Mouse (Mus musculus) intestine, embryonic 14.5 days (tissue): ENCODE data around the gene Svop. TPM values are rescaled to one million over a fixed set of nuclear protein-coding genes. Genes with fewer than 3 reads are reported as not detected.
A peak's percentile ranks its signal among the peaks of the same experiment; 100 is the strongest.

Source experiments
- ATAC-seq: fragments of 200-750 bp; cut with Nextera tagmentation; replicated peaks from 2 replicates; pipeline ENCODE4 v1.8.0; 2017; ENCODE audit warnings: low read depth, moderate number of reproducible peaks, moderate TSS enrichment, moderate library complexity; ENCODE audit not compliant: low FRiP score, low TSS enrichment
- DNase-seq: peaks from one replicate; pipeline ENCODE4 v3.0.0-alpha.2; 2018; ENCODE audit warnings: low spot score
- H3K27ac ChIP-seq: fragments of 300-500 bp; sonication (generic); 2 replicates; pipeline ENCODE4 v1.5.1; 2014; ENCODE audit warnings: low read depth, mild to moderate bottlenecking, control low read depth
- H3K27me3 ChIP-seq: fragments of 300-500 bp; sonication (generic); replicated peaks from 2 replicates; pipeline ENCODE4 v1.6.1; 2014; ENCODE audit warnings: low read length, control low read depth; ENCODE audit not compliant: control insufficient read depth, insufficient read depth
- H3K36me3 ChIP-seq: fragments of 300-500 bp; sonication (generic); 2 replicates; pipeline ENCODE4 v1.6.1; 2014; ENCODE audit warnings: low read length, control low read depth; ENCODE audit not compliant: control insufficient read depth, insufficient read depth
- H3K4me1 ChIP-seq: fragments of 300-500 bp; sonication (generic); replicated peaks from 2 replicates; pipeline ENCODE4 v1.6.1; 2014; ENCODE audit warnings: low read length, control low read depth, mixed read lengths; ENCODE audit not compliant: control insufficient read depth, insufficient read depth
- H3K4me2 ChIP-seq: fragments of 300-500 bp; sonication (generic); 2 replicates; pipeline ENCODE4 v1.6.1; 2014; ENCODE audit warnings: low read length
- H3K4me3 ChIP-seq: fragments of 300-500 bp; sonication (generic); 2 replicates; pipeline ENCODE4 v1.5.1; 2014; ENCODE audit warnings: low read depth, low read length, control low read depth, mixed read lengths
- H3K9ac ChIP-seq: fragments of 300-500 bp; sonication (generic); 2 replicates; pipeline ENCODE4 v1.6.1; 2014; ENCODE audit warnings: mild to moderate bottlenecking, low read length
- H3K9me3 ChIP-seq: fragments of 300-500 bp; sonication (generic); 2 replicates; pipeline ENCODE4 v1.6.1; 2016; ENCODE audit warnings: low read length, control low read depth; ENCODE audit not compliant: control insufficient read depth
- WGBS: fragments of 180-500 bp; shearing (Covaris S2); extraction: QIAGEN DNeasy Blood & Tissue Kit; methylation state at CpG from one replicate; pipeline ENCODE4 v1.1.7; 2014; 5-methylcytosine and 5-hydroxymethylcytosine counted together
- polyA plus RNA-seq: library from polyadenylated mRNA; unstranded; fragments of >200 nt; fragmentation: Nextera tagmentation; extraction: Ambion mirVana; gene quantifications from 2 replicates; pipeline ENCODE4 v1.2.1, GENCODE M21; 2014

The Svop gene
- polyA plus RNA-seq, 1 experiment from 2014 or later: 3.1 TPM

DNA sequence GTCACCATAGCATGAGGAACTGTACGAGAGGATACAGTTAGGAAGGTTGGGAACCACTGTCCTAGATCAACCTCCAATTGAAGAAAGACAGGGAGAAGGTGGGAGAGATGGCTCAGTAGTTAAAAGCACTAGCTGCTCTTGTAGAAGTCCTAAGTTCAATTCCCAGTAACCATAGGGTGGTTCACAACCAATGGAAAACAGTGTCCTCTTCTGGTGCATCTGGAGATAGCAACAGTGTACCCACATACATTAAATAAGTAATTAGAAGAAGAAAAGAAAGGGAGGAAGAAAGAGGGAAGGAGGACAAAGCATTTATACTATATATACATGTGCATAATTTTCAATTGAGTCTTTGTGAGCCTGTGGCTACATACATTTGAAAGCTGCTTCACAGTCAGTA lies 46.2 kb downstream of the Svop start:
- Histone ChIP-seq H3K27me3 (no peaks in the 10 kb centered on the region), H3K9me3 (no peaks in the 10 kb centered on the region), H3K27ac (no peak overlapping the region), H3K4me1 (no peaks in the 10 kb centered on the region), H3K4me3 (no peak overlapping the region), H3K36me3 (no peaks in the 10 kb centered on the region), H3K9ac (no peak overlapping the region), H3K4me2 (no peak overlapping the region)
- DNase-seq (no peak), ATAC-seq (no peak)
- WGBS: 80% methylated on average over 1 of the region's 1 CpGs

GRCm38 (mm10) chr5:114043800-114044199 lies 47.6 kb downstream of the Svop start:
- no peaks in the 10 kb centered on the region for H3K27me3 ChIP-seq
- 76% methylated on average over 4 of the region's 4 CpGs for WGBS
- no peak overlapping the region for H3K4me3 ChIP-seq
- H3K9ac ChIP-seq: no peak overlapping the region
- no peak overlapping the region for H3K4me2 ChIP-seq
- no peaks in the 10 kb centered on the region for H3K36me3 ChIP-seq
- DNase-seq: no peak
- no peaks in the 10 kb centered on the region for H3K9me3 ChIP-seq
- ATAC-seq: no peak
- H3K4me1 ChIP-seq: no peaks in the 10 kb centered on the region
- H3K27ac ChIP-seq: no peak overlapping the region

- DNase-seq: peak; percentile 75
- Histone ChIP-seq H3K27ac (peak overlapping the region; percentile 71), H3K36me3 (no peaks in the 10 kb centered on the region), H3K4me3 (no peak overlapping the region), H3K9me3 (no peaks in the 10 kb centered on the region), H3K27me3 (no peaks in the 10 kb centered on the region), H3K4me2 (peak overlapping the region; percentile 35), H3K9ac (no peak overlapping the region), H3K4me1 (no peaks in the 10 kb centered on the region)
- ATAC-seq: peak; percentile 90
- 12% methylated on average over 15 of the region's 15 CpGs for WGBS
Observed at GRCm38 (mm10) chr5:114041327-114041930, 49.9 kb downstream of the Svop start.

- Histone ChIP-seq H3K27me3 (no peaks in the 10 kb centered on the region), H3K4me2 (peak overlapping the region; percentile 35; the same call in 1 of the 2 replicates), H3K9ac (no peak overlapping the region), H3K4me3 (no peak overlapping the region), H3K9me3 (no peaks in the 10 kb centered on the region), H3K36me3 (no peaks in the 10 kb centered on the region), H3K27ac (peak overlapping the region; percentile 71), H3K4me1 (no peaks in the 10 kb centered on the region)
- peak; percentile 56 for DNase-seq
- no peak for ATAC-seq
- 55% methylated on average over 1 of the region's 1 CpGs for WGBS
Observed at GRCm38 (mm10) chr5:114040911-114041310, 50.5 kb downstream of the Svop start.

DNA sequence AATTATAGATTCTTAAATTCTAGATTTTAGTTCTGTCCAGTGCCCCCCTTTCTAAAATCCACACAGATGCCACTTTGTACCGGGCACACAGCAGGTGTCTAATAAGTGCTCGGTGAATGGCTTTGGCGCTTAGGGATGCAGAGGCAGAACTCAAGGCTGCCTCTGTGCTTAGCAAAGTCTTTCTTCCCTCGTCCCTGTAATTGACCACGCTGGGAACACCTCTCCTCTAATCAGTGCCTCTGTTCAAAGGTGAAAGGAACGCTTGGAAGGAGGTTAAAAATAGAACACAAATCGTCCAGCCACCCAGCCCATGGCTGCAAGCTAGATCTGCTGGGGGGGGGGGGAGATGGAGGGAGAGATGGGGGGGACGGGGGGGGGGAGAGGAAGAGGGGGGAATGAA lies 50.9 kb downstream of the Svop start:
- Histone ChIP-seq H3K27ac (no peak overlapping the region), H3K4me3 (no peak overlapping the region), H3K27me3 (no peaks in the 10 kb centered on the region), H3K9me3 (no peaks in the 10 kb centered on the region), H3K4me2 (no peak overlapping the region), H3K9ac (no peak overlapping the region), H3K4me1 (no peaks in the 10 kb centered on the region), H3K36me3 (no peaks in the 10 kb centered on the region)
- no peak for DNase-seq
- 36% methylated on average over 7 of the region's 8 CpGs for WGBS
- ATAC-seq: no peak

DNA sequence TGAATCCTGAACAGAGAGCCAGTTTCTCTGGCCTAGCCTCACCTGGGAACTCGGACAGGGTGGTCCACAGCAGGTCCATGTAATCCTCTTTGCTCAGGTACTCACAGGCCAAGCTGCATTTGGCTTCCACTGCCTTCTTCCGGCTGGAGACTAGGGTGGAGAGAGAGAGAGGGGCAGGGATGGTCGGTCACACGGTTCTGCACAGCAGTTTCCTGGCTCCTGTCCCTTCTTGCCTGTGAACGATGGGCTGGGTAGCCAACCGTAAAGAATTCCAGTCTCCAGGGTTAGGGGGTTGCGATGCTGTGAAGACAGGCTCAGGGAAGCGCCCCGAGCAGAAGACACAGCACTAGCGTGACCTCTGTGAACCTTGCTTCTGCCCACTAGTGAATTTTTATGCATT lies 56.3 kb downstream of the Svop start:
- H3K36me3 ChIP-seq: no peaks in the 10 kb centered on the region
- no peak overlapping the region for H3K27ac ChIP-seq
- no peak overlapping the region for H3K9ac ChIP-seq
- H3K4me3 ChIP-seq: no peak overlapping the region
- ATAC-seq: no peak
- no peaks in the 10 kb centered on the region for H3K27me3 ChIP-seq
- H3K4me1 ChIP-seq: no peaks in the 10 kb centered on the region
- 71% methylated on average over 10 of the region's 10 CpGs for WGBS
- DNase-seq: no peak
- H3K4me2 ChIP-seq: no peak overlapping the region
- no peaks in the 10 kb centered on the region for H3K9me3 ChIP-seq

DNA sequence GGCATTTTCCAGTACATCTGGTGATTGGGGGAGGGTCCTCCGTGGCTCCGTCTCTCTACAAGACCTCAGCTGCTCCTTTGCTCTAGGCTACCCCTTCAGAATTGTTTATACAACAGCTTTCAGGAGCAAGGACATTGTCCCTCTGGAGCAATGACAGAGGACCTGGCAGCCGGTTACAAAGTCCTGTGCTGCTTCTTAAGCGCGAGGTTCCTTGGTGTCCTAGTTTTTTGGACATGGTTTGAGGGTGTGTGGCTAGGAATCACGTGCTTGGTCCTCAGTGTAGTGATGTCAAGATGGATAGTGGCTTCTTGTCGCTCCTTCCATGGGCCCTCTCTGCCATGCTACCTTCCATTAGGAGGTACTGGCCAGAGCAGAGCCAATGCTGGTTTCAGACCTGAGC lies 57.0 kb downstream of the Svop start:
- Histone ChIP-seq H3K9me3 (no peaks in the 10 kb centered on the region), H3K27ac (no peak overlapping the region), H3K9ac (no peak overlapping the region), H3K36me3 (no peaks in the 10 kb centered on the region), H3K4me3 (no peak overlapping the region), H3K4me2 (no peak overlapping the region), H3K27me3 (no peaks in the 10 kb centered on the region), H3K4me1 (no peaks in the 10 kb centered on the region)
- WGBS: 81% methylated on average over 7 of the region's 7 CpGs
- ATAC-seq (no peak), DNase-seq (no peak)

GRCm38 (mm10) chr5:114032161-114032763 lies 59.1 kb downstream of the Svop start:
- H3K9ac ChIP-seq: no peak overlapping the region
- no peak overlapping the region for H3K4me3 ChIP-seq
- no peak for ATAC-seq
- no peak for DNase-seq
- no peak overlapping the region for H3K4me2 ChIP-seq
- no peaks in the 10 kb centered on the region for H3K9me3 ChIP-seq
- 78% methylated on average over 3 of the region's 3 CpGs for WGBS
- no peaks in the 10 kb centered on the region for H3K36me3 ChIP-seq
- H3K27ac ChIP-seq: no peak overlapping the region
- no peaks in the 10 kb centered on the region for H3K4me1 ChIP-seq
- no peaks in the 10 kb centered on the region for H3K27me3 ChIP-seq

DNA sequence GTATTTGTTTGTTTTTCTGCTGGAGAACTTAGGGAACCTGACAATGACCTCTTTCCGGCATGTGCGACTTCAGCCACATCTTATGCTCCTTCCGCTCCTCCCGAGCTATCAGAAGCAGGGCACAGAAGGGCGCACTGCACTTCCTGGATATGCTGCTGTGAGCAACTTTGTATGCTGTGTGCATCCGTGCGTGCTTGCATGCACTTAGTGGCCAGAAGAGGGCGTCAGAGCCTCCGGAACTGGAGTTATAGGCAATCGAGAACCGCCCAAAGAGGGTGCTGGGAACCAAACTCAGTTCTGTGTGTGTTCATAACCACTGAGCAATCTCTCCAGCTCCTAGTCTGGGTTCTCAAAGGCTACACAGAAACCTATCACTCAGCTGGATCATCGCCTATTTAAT lies 60.7 kb downstream of the Svop start:
- Histone ChIP-seq H3K9ac (no peak overlapping the region), H3K9me3 (no peaks in the 10 kb centered on the region), H3K27me3 (no peaks in the 10 kb centered on the region), H3K4me2 (no peak overlapping the region), H3K4me1 (no peaks in the 10 kb centered on the region), H3K27ac (no peak overlapping the region), H3K4me3 (no peak overlapping the region), H3K36me3 (no peaks in the 10 kb centered on the region)
- 88% methylated on average over 12 of the region's 12 CpGs for WGBS
- DNase-seq: no peak
- ATAC-seq: no peak
